Mouse (Mus musculus): ENCODE measurements around the gene Zkscan3.
"Not testable (repeated sequence)": the region's sequence is repeated elsewhere in the genome, so short reads cannot be mapped to it uniquely, and the experiment has no call there.

The Zkscan3 gene

DNA sequence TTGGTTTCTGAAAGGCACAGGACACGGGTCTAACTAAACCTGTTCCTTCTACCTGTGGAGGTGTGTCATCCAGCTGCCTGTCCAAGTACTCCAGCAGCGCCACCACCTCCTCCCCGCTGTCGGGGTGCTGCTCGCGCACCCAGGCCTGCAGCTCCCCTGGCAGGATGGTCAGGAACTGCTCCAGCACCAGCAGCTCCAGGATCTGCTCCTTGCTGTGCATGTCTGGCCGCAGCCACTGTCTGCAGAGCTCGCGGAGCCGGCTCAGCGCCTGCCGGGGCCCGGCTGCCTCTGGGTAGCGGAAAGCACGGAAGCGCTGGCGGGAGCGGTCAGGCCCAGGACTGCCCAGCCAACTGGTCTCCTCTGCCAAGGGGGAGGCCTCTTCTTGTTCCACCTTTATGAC is 6.5 kb downstream of the Zkscan3 start:
- DNase-seq: not testable (repeated sequence)

DNA sequence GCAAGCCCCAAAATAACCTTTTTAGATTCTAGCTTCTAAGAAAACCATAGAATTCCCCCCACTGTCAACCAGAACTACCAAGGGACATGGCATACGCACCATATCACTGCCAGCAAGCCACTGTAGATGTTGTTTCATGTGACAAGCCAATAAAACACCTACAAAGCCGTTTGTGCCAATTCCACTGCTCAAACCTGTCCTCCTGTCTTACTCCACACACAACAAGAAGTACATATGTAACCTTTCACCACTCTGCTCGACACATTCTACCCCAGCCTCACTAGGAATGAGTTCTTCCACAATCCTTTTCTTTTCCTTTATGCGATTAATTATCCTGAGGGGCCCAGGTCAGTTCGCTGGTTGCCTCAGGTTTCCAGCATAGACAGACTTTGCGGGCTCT is 6.9 kb downstream of the Zkscan3 start:
- no peak for DNase-seq

DNA sequence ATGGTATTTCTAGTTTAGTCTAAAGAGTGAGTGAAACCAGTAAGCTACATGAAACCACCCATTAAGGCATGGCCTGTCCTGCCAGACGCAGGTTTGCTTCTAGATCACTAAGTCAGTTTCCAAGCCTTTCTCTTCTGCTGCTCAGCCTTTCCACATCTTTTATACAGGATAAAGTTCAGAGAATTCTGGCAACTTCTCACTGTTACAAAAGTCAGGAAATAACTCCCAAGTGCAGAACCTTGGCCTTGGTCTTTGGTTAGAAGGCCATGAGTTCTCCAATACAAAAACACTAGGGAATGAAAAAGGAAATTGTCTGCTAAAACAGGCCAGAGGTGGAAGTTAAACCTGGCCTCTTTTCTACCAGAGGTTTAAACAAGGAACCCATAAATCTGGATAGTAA is 7.3 kb downstream of the Zkscan3 start:
- DNase-seq: no peak

DNA sequence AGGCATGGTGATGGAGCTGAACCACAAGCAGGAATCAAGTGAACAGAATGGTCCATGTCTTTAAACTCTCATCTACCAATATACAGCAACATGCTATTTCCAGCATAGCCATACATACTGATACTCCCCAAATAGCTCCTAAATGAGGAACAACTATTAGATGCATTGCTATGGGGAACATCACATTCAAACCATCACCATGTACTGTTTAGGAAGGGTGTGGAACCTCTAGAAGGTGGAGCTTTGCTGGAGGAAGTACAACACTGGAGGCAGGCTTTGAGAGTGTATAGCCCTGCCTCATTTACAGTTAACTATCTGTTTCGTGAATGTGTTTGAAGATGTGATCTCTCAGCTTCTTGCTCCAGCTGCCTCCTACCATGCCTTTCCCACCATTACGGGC is 24.8 kb downstream of the Zkscan3 start:
- DNase-seq: no peak

DNA sequence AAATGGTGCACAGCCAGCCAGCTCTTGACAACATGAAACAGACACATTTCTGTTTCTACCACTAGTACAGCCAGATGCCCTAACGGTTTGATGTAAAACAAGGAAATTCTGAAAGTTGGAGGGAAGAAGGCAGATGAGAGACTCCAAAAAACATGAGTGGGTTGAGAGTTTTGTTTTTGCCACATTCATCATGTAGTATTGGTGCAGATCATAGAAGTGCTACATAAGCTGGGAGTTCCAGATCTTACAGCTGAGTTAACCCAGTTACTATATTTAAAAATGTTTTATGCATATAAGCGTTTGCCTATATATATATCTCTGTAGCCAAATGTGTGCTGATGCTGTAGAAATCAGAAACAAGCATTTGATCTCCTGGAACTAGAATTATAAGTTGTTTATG is 29.9 kb downstream of the Zkscan3 start:
- no peak for DNase-seq

DNA sequence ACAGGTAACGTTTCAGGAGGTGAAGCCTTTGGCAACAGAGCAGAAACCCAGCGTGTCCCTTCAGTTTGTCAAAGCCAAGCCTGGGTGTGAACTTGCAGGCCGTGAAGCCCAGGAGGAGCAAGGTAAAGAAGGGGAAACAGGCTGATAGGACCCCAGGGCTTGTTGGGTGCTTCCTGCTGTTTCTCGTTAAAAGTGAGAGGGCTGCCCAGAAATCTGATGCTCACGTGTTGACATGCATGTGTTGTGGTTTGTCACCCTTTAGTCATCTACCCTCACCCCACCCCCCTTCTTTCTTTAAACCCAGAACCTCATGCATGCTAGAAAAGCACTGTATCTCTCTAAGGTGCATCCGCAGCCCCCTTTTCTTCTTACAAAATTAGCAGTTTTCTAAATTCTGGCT is 35.9 kb downstream of the Zkscan3 start:
- no peak for DNase-seq

DNA sequence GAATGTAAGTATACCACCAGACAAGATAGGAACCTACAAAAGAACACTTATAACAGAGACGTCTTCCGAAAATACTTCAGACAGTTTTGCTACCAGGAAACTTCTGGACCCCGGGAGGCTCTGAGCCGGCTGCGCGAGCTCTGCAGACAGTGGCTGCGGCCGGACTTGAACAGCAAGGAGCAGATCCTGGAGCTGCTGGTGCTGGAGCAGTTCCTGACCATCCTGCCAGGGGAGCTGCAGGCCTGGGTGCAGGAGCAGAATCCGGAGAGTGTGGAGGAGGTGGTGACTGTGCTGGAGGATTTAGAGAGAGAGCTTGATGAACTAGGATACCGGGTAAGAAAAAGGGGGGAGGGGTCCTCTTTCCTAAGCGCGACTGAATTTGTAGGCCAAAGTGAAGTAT is 38.8 kb downstream of the Zkscan3 start:
- DNase-seq: peak; percentile 2

DNA sequence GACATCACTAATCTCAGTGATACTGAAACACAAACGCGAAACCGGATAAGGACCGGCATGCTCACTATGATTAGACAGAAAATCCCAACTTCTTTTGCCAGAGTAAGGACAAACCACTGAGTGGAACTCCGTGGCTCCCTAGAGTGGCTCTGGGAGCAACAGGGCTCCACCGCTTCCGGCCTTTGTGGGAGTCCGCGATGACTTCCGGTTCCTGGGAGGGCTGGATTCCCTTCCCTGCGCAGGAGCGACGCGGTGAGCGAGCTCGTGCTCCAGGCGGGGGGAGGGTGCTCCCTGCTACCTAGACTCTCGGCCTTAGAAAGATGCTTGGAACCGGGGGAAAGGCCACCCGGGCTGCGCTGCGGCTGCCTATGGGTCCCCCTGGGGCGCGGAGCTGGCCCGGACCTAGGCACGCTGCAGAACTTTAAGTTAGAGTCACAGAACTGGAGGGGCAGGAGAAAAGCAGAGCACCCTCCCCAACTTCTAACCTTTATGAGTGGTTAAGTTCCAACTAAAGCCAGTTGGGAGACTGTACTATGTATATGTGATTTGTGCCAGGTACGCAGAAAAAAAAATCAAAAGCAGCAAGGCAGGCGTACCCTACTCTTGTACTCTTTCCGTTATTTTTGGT is 39.8 kb downstream of the Zkscan3 start, which contains the start of gene Zscan12:
Gene Zscan12 (plus strand): TSS at position 200 of the 628 bp plus-strand sequence.
- DNase-seq: peak; percentile 97

DNA sequence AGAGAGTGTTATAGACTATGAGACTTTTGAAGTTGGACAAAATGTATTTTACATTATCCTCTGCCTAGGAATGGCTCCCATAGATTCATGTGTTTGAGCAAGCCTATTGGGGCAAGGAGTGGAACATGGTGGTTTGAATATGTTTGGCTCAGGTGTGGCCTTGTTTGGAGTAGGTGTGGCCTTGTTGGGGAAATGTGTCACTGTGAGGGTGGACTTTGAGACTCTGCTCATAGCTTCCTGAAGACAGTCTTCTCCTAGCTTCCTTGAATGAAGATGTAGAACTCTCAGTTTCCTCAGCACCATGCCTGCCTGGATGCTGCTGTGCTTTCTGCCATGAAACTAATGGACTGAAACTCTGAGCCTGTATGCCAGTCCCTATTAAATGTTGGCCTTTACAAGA is 52.0 kb downstream of the Zkscan3 start:
- DNase-seq: no peak

DNA sequence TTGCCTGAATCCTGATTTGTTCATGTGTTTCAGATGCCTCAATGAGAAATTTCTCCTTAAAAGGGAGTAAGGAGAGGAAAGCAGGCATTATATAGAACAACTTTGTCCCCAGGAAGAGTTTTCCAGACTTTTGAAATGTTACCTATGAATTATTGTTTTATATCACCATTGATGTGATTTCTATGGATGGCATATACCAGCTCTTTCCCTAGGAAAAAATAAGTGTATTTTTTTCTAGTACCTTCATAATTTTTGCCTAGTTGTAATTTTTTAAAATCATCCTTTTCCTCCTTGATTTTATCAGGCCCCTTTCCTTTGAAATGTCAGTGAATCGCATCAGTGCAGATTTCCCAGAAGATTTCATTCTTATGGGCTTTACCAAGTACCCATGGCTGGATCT is 55.9 kb downstream of the Zkscan3 start, which contains the start of gene Olfr1367:
Gene Olfr1367 (plus strand): TSS at position 301 of the 400 bp plus-strand sequence.
- no peak for DNase-seq

Measured in retina, postnatal 1 day (tissue).